Comparison of ENCODE assay signal across 9 mouse cellular contexts in the genomic region with DNA sequence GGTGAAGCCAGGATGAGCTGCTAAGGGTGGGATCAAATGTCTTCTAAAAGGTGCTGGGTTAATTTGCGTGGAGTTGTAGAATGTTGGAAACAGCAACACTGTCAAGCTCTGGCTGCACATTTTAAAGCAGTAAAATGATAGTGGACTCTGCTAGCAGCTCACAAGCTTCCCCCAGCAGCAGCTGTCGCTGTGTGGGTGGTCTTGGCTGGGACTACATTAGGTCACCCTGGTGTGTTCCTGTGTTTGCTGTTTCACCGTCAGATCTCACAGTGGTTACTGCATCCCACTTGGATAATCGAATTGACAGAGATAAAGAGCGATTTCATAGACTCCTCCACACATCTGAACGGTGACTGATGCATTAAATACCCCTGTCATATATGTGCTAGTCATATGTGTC.
A peak's percentile ranks its signal among the peaks of the same experiment; 100 is the strongest.
DNase-seq lines count a peak whose midpoint lies in the region; ATAC-seq and TF ChIP-seq lines count a peak whose summit lies in the region.
"Had no signal": no experiment of that assay in that cellular context is flagged by ENCODE, and none has a peak within 500 bp of the region (broad histone marks: within the 10 kb centered on the region; RNA-seq: fewer than 3 reads in every experiment).

No protein-coding gene starts in this region.

- WGBS in kidney, embryonic 15.5 days, result 25% methylated on average over 6 of the region's 6 CpGs
- WGBS in limb, embryonic 14.5 days, result 33% methylated on average over 6 of the region's 6 CpGs

- H3K9me3 ChIP-seq in kidney, embryonic 15.5 days (replicated peaks), result no peaks in the 10 kb centered on the region
- no peaks in the 10 kb centered on the region for H3K9me3 ChIP-seq in limb, embryonic 14.5 days (ENCODE audit: control insufficient read depth, low read length)
- H3K9me3 ChIP-seq: midbrain, embryonic 12.5 days had no signal

- TF ChIP-seq CTCF in C2C12 (IDR thresholded peaks at IDR 0.05; ENCODE audit: control insufficient read depth, insufficient read depth, insufficient read length), result no peak
- TF ChIP-seq CTCF in brain, embryonic 14.5 days (IDR thresholded peaks at IDR 0.05; ENCODE audit: borderline replicate concordance, extremely low read depth, insufficient read depth, insufficient read length), result no peak

- H3K79me3 ChIP-seq in C2C12 (ENCODE audit: low read depth), result no peaks in the 10 kb centered on the region

- H3K4me2 ChIP-seq in kidney, embryonic 15.5 days, result no peak overlapping the region
- H3K4me2 ChIP-seq in limb, embryonic 14.5 days (replicated peaks; ENCODE audit: low read depth, low read length, severe bottlenecking), result no peak overlapping the region
- H3K4me2 ChIP-seq: midbrain, embryonic 12.5 days had no signal

- H3K27ac ChIP-seq in kidney, embryonic 15.5 days, result no peak overlapping the region
- no peak overlapping the region for H3K27ac ChIP-seq in limb, embryonic 14.5 days (replicated peaks; ENCODE audit: low read depth, low read length)
- H3K27ac ChIP-seq: midbrain, embryonic 12.5 days had no signal

- no peaks in the 10 kb centered on the region for H3K36me3 ChIP-seq in kidney, embryonic 15.5 days
- H3K36me3 ChIP-seq in C2C12 (ENCODE audit: control insufficient read depth, insufficient read depth), result no peaks in the 10 kb centered on the region
- H3K36me3 ChIP-seq in limb, embryonic 14.5 days (ENCODE audit: control insufficient read depth, insufficient read depth, low read length), result no peaks in the 10 kb centered on the region
- H3K36me3 ChIP-seq: midbrain, embryonic 12.5 days had no signal

- no peak overlapping the region for H3K4me3 ChIP-seq in kidney, embryonic 15.5 days (replicated peaks)
- H3K4me3 ChIP-seq in C2C12 (ENCODE audit: insufficient read depth, poor library complexity, severe bottlenecking), result no peak overlapping the region
- no peak overlapping the region for H3K4me3 ChIP-seq in limb, embryonic 14.5 days (replicated peaks; ENCODE audit: low read length)
- H3K4me3 ChIP-seq: midbrain, embryonic 12.5 days had no signal

- H3K27me3 ChIP-seq in kidney, embryonic 15.5 days, result no peaks in the 10 kb centered on the region
- H3K27me3 ChIP-seq in C2C12 (ENCODE audit: control insufficient read depth, insufficient read depth, insufficient read length), result no peaks in the 10 kb centered on the region
- H3K27me3 ChIP-seq in limb, embryonic 14.5 days (ENCODE audit: control insufficient read depth, insufficient read depth, low read length), result no peaks in the 10 kb centered on the region

- no peak for TF ChIP-seq POLR2A in brain, embryonic 14.5 days (IDR thresholded peaks at IDR 0.05; ENCODE audit: borderline replicate concordance, extremely low read depth, insufficient read depth, insufficient read length, poor library complexity, severe bottlenecking)
- no peak for TF ChIP-seq POLR2A in limb, embryonic 14.5 days (IDR thresholded peaks at IDR 0.05; ENCODE audit: borderline replicate concordance, extremely low read depth, insufficient read depth, insufficient read length)

- DNase-seq in kidney, postnatal 25 days, result no peak
- DNase-seq in brain, embryonic 14.5 days (ENCODE audit: low read depth), result peak; percentile 36
- peak; percentile 71 for DNase-seq in limb, embryonic 14.5 days (ENCODE audit: low spot score)
- no peak for DNase-seq in right cerebral cortex, postnatal 10 days (ENCODE audit: low spot score in 2 of 2)
- DNase-seq: right cerebral cortex, adult 18-20 months had no signal

- no peak overlapping the region for H3ac ChIP-seq in C2C12 (ENCODE audit: control insufficient read depth, insufficient read length, low read depth)

- H3K9ac ChIP-seq in kidney, embryonic 15.5 days, result no peak overlapping the region
- H3K9ac ChIP-seq in limb, embryonic 14.5 days (ENCODE audit: low read depth, low read length, severe bottlenecking), result no peak overlapping the region
- H3K9ac ChIP-seq: midbrain, embryonic 12.5 days had no signal

- no peaks in the 10 kb centered on the region for H3K79me2 ChIP-seq in C2C12 (ENCODE audit: control insufficient read depth, insufficient read depth)

- peaks cover 22% of the 10 kb centered on the region for H3K4me1 ChIP-seq in kidney, embryonic 15.5 days
- H3K4me1 ChIP-seq in limb, embryonic 14.5 days (ENCODE audit: control insufficient read depth, insufficient read depth, low read length), result peaks cover 19% of the 10 kb centered on the region
- H3K4me1 ChIP-seq: midbrain, embryonic 12.5 days had no signal

- ATAC-seq in kidney, embryonic 15.5 days (replicated peaks; ENCODE audit: low FRiP score), result peak; percentile 64; the same call in 1 of the 2 replicates
- ATAC-seq in limb, embryonic 14.5 days (ENCODE audit: low FRiP score, low read depth), result peak; percentile 71; the same call in 1 of the 2 replicates
- ATAC-seq in CD4-positive, CD25-positive, alpha-beta regulatory T cell, adult 4 months, result no peak

TF ChIP-seq in C2C12, 6 proteins besides CTCF, POLR2A, EP300 and RAD21:
- TF ChIP-seq MYOD1 (IDR thresholded peaks at IDR 0.05; ENCODE audit: control insufficient read depth, insufficient read length, low read depth), result peak; percentile 51
- no peak for TF ChIP-seq MYOG (IDR thresholded peaks at IDR 0.05; ENCODE audit: control insufficient read depth, extremely low read depth, insufficient read length)
- no peak for TF ChIP-seq MAX (IDR thresholded peaks at IDR 0.05)
TF ChIP-seq in C2C12: peak in this region for 1.

Comparison
In these comparisons a context has a peak if more than half of its experiments do, and no peak if none do; other contexts are left out.
1. DNase-seq: peak in brain, embryonic 14.5 days (single experiment) and limb, embryonic 14.5 days (single experiment); none in kidney, postnatal 25 days (0 of 2) and right cerebral cortex, postnatal 10 days (0 of 2).